Mouse (Mus musculus) limb, embryonic 12.5 days (tissue): ENCODE results near the gene Higd1b. TPM values are rescaled to one million over a fixed set of nuclear protein-coding genes. Genes with fewer than 3 reads are reported as not detected.

Experiments
- ATAC-seq: fragments of 200-750 bp; cut with Nextera tagmentation; 2 replicates; pipeline ENCODE4 v1.8.0; 2017; ENCODE audit warnings: low read depth, moderate TSS enrichment; ENCODE audit not compliant: insufficient number of reproducible peaks, insufficient read depth, low FRiP score, low TSS enrichment
- H3K27ac ChIP-seq: fragments of 300-500 bp; sonication (generic); 2 replicates; pipeline ENCODE4 v1.5.1; 2016; ENCODE audit warnings: mild to moderate bottlenecking, moderate library complexity
- H3K27me3 ChIP-seq: fragments of 300-500 bp; sonication (generic); 2 replicates; pipeline ENCODE4 v1.6.1; 2016; ENCODE audit warnings: mild to moderate bottlenecking, moderate library complexity
- H3K36me3 ChIP-seq: fragments of 300-500 bp; sonication (generic); 2 replicates; pipeline ENCODE4 v1.6.1; 2016; ENCODE audit warnings: mild to moderate bottlenecking, moderate library complexity
- H3K4me1 ChIP-seq: fragments of 300-500 bp; sonication (generic); replicated peaks from 2 replicates; pipeline ENCODE4 v1.6.1; 2016
- H3K4me2 ChIP-seq: fragments of 300-500 bp; sonication (generic); 2 replicates; pipeline ENCODE4 v1.6.1; 2016; ENCODE audit warnings: mild to moderate bottlenecking, moderate library complexity
- H3K4me3 ChIP-seq: fragments of 300-500 bp; sonication (generic); replicated peaks from 2 replicates; pipeline ENCODE4 v1.5.1; 2016; ENCODE audit warnings: mild to moderate bottlenecking
- H3K9ac ChIP-seq: fragments of 300-500 bp; sonication (generic); replicated peaks from 2 replicates; pipeline ENCODE4 v1.6.1; 2016; ENCODE audit warnings: mild to moderate bottlenecking, moderate library complexity
- H3K9me3 ChIP-seq: fragments of 300-500 bp; sonication (generic); 2 replicates; pipeline ENCODE4 v1.6.1; 2016; ENCODE audit warnings: mild to moderate bottlenecking, moderate library complexity
- WGBS: fragments of 180-500 bp; shearing (Covaris S2); methylation state at CpG from one replicate; pipeline ENCODE4 v1.1.7; 2016; 5-methylcytosine and 5-hydroxymethylcytosine counted together
- polyA plus RNA-seq: library from polyadenylated mRNA; unstranded; fragments of >200 nt; fragmentation: Nextera tagmentation; extraction: Ambion mirVana; gene quantifications from 2 replicates; pipeline ENCODE4 v1.2.1, GENCODE M21; 2016

Higd1b gene
- polyA plus RNA-seq, 1 experiment from 2014 or later: not detected

GRCm38 (mm10) chr11:102881314-102882198 lies 45.9 kb downstream of the Higd1b start:
- peak overlapping the region; percentile 76 for H3K4me3 ChIP-seq
- H3K27me3 ChIP-seq: peaks cover 37% of the 10 kb centered on the region
- peak; percentile 50; the same call in 1 of the 2 replicates for ATAC-seq
- H3K4me1 ChIP-seq: peaks cover 16% of the 10 kb centered on the region
- H3K9ac ChIP-seq: peak overlapping the region; percentile 80
- H3K9me3 ChIP-seq: no peaks in the 10 kb centered on the region
- WGBS: 18% methylated on average over 13 of the region's 13 CpGs
- H3K36me3 ChIP-seq: peaks cover 15% of the 10 kb centered on the region
- H3K27ac ChIP-seq: no peak overlapping the region
- peak overlapping the region; percentile 79 for H3K4me2 ChIP-seq

GRCm38 (mm10) chr11:102884616-102885219 lies 49.1 kb downstream of the Higd1b start, which contains the start of gene Fam187a:
TSS of gene Fam187a (plus strand) at chr11:102885169.
- H3K36me3 ChIP-seq: no peaks in the 10 kb centered on the region
- H3K9ac ChIP-seq: no peak within 1 kb of the TSS
- no peaks in the 10 kb centered on the region for H3K9me3 ChIP-seq
- ATAC-seq: no peak
- 60% methylated on average over 10 of the region's 10 CpGs for WGBS
- no peak within 1 kb of the TSS for H3K4me3 ChIP-seq
- H3K4me1 ChIP-seq: peaks cover 8% of the 10 kb centered on the region
- H3K27ac ChIP-seq: no peak within 1 kb of the TSS
- peaks cover 58% of the 10 kb centered on the region for H3K27me3 ChIP-seq
- no peak within 1 kb of the TSS for H3K4me2 ChIP-seq

GRCm38 (mm10) chr11:102887433-102887832 lies 51.8 kb downstream of the Higd1b start:
- no peak for ATAC-seq
- no peak overlapping the region for H3K4me3 ChIP-seq
- no peak overlapping the region for H3K9ac ChIP-seq
- WGBS: 87% methylated on average over 5 of the region's 5 CpGs
- H3K4me1 ChIP-seq: no peaks in the 10 kb centered on the region
- no peaks in the 10 kb centered on the region for H3K36me3 ChIP-seq
- H3K4me2 ChIP-seq: no peak overlapping the region
- H3K27me3 ChIP-seq: peaks cover 66% of the 10 kb centered on the region
- H3K9me3 ChIP-seq: no peaks in the 10 kb centered on the region
- no peak overlapping the region for H3K27ac ChIP-seq

Other genes with a start within 250 kb of the Higd1b start
- gene Fzd2, start 231.5 kb upstream of the Higd1b start, polyA plus RNA-seq: 77.9 and 82.7 TPM in 2 replicates
- gene Meioc, start 172.1 kb upstream of the Higd1b start, polyA plus RNA-seq: 0.98 and 1.3 TPM in 2 replicates
- 52.4 and 54.9 TPM in 2 replicates for gene Ccdc43, start 138.1 kb upstream of the Higd1b start, polyA plus RNA-seq
- 20.9 and 22.2 TPM in 2 replicates for gene Adam11, start 74.4 kb upstream of the Higd1b start, polyA plus RNA-seq
- 117 and 118 TPM in 2 replicates for gene Gjc1, start 16.1 kb upstream of the Higd1b start, polyA plus RNA-seq
- gene Eftud2, start 45.1 kb downstream of the Higd1b start, polyA plus RNA-seq: 260 and 269 TPM in 2 replicates
- 0.99 and 1.1 TPM in 2 replicates for gene Ccdc103, start 45.4 kb downstream of the Higd1b start, polyA plus RNA-seq
- not detected in 2 replicates for gene Fam187a, start 49.3 kb downstream of the Higd1b start, polyA plus RNA-seq
- 0.25 and 0.41 TPM in 2 replicates for gene Gfap, start 65.1 kb downstream of the Higd1b start, polyA plus RNA-seq
- gene Kif18b, start 89.3 kb downstream of the Higd1b start, polyA plus RNA-seq: 10.3 and 13.1 TPM in 2 replicates
- gene C1ql1, start 110.8 kb downstream of the Higd1b start, polyA plus RNA-seq: 1.3 and 1.6 TPM in 2 replicates
- gene Nmt1, start 192.3 kb downstream of the Higd1b start, polyA plus RNA-seq: 53.6 and 53.7 TPM in 2 replicates
- gene Dcakd, start 192.5 kb downstream of the Higd1b start, polyA plus RNA-seq: 167 and 192 TPM in 2 replicates